Mouse (Mus musculus): ENCODE data around the gene Hps4. TPM values are rescaled to one million over a fixed set of nuclear protein-coding genes. Genes with fewer than 3 reads are reported as not detected.
A peak's percentile ranks its signal among the peaks of the same experiment; 100 is the strongest.
"Not testable (repeated sequence)": the region's sequence is repeated elsewhere in the genome, so short reads cannot be mapped to it uniquely, and the experiment has no call there.

The Hps4 gene
- total RNA-seq (2021) = 10 to 100 TPM; 11.5 to 12.8 TPM

DNA sequence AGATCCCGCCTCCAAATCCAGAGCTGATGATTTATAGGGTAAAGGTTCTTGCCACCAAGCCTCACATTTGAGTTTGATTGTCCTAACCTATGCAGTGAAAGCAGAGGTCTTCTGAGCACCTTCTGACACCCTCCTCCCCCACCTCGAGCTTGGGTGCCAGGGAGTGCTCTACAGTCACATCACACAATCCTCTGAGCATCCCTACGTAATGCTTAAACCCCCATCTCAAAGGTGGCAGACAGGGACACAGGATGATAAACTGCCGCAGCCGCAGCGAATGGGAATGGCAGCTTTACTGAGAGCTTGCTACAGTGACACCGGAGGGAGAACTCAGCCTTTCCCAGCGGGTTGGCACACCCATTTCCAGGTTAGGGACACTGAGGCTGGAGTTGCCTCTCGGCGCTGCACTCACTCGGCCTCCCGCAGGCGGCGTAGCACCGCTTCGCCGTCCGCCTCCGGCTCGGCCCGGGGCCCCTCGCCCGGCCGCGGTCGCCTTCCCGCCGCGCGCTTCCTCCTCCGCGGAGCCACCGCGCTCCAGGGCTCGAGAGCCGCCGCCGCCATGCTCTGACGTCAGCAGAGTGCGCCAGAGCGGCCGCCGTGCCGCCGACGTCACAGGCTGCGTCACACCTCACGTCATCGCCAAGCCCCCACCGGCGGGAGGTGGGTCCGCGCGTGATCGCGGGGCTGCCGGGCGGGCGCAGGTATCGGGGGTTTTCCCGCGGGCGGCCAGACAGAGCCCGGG, at the start of gene Hps4, which contains the start of gene Srrd:
TSS of gene Hps4 (plus strand) at position 621 of the 742 bp plus-strand sequence.
TSS of gene Srrd (minus strand) at position 578 of the 742 bp plus-strand sequence.
- intact Hi-C loops (cut with DNase I) = loop anchor here (1.0 to 5.0 kb wide), 2 partner anchors 16 to 85 kb away; partner anchors contain the start of gene Tfip11
- DNase-seq = peak; percentile 89

GRCm38 (mm10) chr5:112293800-112294199, 49.1 kb upstream of the Hps4 start:
- intact Hi-C loops (cut with DNase I) = loop anchor here (2.0 kb wide), 1 partner anchor 53 kb away; no protein-coding TSS in a partner anchor
- no peak for DNase-seq

DNA sequence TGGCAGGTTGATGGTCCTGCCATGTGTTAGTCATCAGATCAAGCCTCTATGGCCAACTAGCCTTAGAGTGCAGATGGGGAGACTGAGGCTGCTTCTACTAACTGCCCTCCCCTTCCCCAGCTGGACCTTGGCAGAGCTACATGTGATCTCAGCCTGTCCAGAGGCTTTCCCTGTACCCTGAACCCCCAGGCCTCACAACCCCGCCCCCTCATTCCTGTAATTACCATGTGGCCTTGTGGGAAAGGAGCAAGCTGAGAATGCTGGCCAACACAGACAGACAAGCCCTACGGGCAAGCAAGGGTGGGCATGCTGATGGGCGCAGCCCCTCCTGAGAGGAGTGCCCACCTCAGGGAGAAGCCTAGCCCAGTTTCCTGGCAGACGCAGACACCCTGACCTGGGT, 48.2 kb upstream of the Hps4 start:
- no peak for DNase-seq
- intact Hi-C loops (cut with DNase I) = loop anchor here (2.0 kb wide), 1 partner anchor 54 kb away; no protein-coding TSS in a partner anchor

DNA sequence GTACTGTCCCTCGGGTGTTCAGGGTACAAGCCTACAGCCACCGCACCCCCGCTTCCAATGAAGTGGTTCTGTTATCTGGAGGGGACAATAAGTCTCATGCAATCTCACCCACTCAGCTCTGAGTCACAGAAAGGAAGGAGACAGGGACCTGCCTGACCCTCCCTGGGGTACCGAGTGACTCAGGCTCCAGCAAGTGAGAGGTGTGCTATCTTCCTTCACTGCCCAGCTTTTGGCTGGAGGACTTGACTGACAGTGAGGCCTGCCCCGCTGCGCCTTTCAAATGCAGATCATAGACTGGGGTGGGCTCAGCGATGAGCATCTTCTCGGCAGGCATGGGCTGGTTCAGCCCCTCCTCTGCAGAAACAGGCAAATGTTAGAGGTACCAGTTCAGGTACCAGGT, 47.7 kb upstream of the Hps4 start:
- intact Hi-C loops (cut with DNase I) = loop anchor here (2.0 kb wide), 1 partner anchor 54 kb away; no protein-coding TSS in a partner anchor
- no peak for DNase-seq

DNA sequence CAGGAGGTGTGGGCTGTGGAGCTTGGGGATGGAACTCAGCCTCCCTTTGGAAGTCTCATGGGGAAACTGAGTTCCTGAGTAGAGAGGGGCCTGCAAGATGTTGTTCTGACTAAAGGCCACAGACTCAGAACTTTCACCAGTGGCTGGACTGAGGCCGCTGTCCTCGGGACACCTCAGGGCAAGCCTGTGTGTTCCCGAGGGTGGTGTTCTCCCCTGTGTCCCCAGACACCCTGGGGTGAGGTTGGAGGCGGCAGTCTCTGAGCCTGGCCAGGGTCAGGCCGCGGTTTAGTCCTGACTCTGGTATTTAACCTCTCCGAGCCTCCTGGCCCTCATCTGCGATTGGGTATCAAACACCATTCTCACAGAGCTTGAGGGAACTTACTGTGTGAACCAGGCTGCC, 47.3 kb upstream of the Hps4 start:
- no peak for DNase-seq

DNA sequence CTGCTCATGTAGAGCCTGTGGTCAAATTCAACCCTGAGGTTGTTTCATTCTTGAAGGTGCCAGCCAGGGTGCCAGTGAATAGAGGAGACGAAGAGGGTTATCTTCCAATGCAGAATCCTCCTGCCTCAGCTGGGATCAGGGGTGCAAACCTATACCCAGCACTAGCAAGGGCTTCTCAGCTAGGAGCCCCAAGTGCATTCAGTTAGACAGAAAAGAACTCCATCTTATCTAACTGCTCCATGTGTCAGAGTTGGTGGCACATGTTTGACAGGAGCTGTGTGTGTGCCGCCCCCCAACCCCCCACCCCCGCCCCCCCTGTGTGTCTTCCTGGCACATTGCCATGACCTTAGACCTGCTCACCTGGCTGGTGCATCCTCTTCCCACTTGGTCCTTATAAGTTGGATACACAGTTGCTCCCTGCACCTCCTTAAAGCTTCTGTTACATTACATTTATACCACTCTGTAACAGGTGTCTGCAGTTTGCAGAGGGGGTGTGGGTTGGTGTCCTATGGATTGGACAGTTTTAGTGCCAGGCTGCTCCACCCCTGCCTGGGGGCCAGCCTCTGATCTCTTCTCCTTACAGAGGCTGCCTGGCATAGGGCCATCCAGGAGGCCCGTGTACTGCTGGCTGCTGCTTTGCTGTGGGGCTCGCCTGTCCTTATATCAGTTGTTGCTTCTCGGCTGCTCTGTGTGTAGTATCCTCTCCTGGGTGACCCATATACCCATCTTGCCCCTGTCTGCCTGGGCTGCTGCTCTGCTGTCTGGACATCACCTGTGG, 46.3 kb upstream of the Hps4 start:
- DNase-seq = peak in 1 of 2 experiments; percentile 42

More for the DNA sequence above, 47.3 kb upstream of the Hps4 start:
- intact Hi-C loops (cut with DNase I) = loop anchor here (2.0 kb wide), 1 partner anchor 55 kb away; no protein-coding TSS in a partner anchor

DNA sequence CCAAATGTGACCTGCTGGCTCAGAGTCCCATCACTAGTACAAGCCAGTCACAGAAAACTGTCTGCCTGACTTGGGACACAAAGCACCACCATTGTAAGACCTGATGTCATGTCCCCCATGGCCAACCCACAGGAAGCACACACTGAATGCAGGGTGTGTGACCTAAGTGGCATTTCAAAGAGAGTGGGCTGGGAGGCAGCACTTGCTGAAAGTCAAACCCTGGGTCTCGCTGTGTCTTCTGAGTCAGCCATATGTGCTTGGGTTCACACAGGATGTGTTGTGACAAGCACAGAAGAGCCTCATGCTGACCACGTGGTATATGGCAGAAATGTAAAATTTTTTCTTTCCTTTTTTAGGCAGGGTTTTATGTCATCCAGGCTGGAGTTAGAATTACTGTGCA, 45.6 kb upstream of the Hps4 start:
- no peak for DNase-seq
- intact Hi-C loops (cut with DNase I) = no loop called here

More for the DNA sequence above, 46.3 kb upstream of the Hps4 start:
- intact Hi-C loops (cut with DNase I) = no loop called here

DNA sequence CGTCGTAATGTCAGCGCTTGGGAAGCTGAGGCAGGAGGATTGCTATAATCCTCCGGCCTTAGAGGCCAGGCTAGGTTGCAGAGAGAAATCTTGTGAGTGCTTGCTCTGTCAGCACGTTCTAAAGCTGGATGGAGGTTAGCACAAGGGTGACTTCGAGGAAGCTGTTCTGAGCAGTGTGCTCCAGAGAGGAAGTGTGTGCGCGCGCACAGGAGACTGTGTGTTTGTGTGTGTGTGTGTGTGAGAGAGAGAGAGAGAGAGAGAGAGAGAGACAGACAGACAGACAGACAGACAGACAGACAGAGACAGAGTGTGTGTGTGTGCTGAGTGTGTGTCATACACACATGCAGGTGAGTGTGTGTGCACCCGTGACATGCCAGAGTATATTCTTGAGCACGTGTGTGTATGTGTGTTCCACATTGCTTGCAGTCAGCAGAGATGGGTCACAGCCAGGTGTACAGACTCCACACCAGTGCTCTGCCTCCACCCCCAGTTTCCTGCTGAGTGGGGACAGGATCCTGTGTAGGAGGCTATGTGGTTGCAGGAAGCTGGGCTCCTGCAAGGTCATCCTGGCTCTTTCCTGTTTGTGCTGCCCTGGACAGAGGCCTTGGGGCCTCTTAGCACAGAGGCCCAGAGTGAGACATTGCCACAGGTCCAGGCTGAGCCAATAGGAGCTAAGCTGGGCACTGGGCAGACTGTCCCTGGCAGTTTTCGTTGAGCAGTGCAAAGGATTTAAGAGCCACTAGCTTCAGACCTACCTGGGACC, 44.5 kb upstream of the Hps4 start:
- intact Hi-C loops (cut with DNase I) = loop anchor here (2.0 kb wide), 1 partner anchor 22 kb away; the partner anchor contains the start of gene Tpst2
- DNase-seq = peak; percentile 57 to 62

GRCm38 (mm10) chr5:112299399-112299798, 43.5 kb upstream of the Hps4 start:
- DNase-seq = no peak
- intact Hi-C loops (cut with DNase I) = loop anchor here (2.0 kb wide), 1 partner anchor 23 kb away; the partner anchor contains the start of gene Tpst2

GRCm38 (mm10) chr5:112300112-112300511, 42.8 kb upstream of the Hps4 start:
- DNase-seq = no peak
- intact Hi-C loops (cut with DNase I) = loop anchor here (2.0 kb wide), 1 partner anchor 17 kb away; no protein-coding TSS in a partner anchor

GRCm38 (mm10) chr5:112300721-112301308, 42.1 kb upstream of the Hps4 start:
- intact Hi-C loops (cut with DNase I) = loop anchor here (2.0 kb wide), 1 partner anchor 16 kb away; no protein-coding TSS in a partner anchor
- DNase-seq = no peak

DNA sequence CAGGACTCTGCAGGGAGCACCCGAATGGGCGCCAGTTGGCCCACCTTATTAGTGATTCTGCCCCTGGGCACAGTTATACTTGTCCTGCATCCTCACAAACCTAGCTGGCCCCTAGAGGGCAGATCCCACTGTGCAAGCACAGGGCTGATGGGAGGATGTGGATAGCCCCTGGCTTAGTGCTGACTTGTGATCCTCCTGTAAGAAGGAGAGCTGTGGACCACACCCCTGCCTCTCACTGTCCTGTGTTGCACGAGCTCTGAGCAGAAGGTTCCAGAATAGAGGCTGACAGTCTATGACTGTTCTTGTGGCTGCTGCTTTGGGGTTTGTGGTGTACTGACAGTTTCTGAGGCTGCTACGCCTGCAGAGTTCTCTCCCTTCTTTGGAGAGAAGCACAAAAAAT, 41.2 kb upstream of the Hps4 start:
- intact Hi-C loops (cut with DNase I) = loop anchor here (2.0 kb wide), 1 partner anchor 15 kb away; no protein-coding TSS in a partner anchor
- no peak for DNase-seq

DNA sequence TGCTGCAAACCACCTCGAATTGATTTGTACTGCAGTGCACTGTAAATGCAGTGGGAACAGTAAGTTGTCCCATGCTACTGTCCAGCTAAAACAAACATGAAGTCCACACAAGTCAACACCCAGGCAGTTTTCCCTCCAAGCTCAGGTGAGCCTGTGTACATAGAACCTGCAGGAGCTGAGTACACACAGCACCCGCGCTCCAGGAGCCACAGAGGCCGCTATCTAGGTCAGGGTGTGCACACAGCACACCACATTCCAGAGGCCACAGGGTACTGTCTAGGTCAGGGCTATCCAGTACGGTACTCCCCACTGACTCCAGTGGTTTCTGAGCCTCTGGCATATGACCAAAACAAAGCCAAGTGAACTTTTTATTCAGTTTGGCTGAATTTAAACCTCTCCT, 40.6 kb upstream of the Hps4 start:
- intact Hi-C loops (cut with DNase I) = no loop called here

GRCm38 (mm10) chr5:112305842-112306241, 37.0 kb upstream of the Hps4 start:
- no peak for DNase-seq
- intact Hi-C loops (cut with DNase I) = no loop called here

More for the DNA sequence above, 40.6 kb upstream of the Hps4 start:
- DNase-seq = no peak

DNA sequence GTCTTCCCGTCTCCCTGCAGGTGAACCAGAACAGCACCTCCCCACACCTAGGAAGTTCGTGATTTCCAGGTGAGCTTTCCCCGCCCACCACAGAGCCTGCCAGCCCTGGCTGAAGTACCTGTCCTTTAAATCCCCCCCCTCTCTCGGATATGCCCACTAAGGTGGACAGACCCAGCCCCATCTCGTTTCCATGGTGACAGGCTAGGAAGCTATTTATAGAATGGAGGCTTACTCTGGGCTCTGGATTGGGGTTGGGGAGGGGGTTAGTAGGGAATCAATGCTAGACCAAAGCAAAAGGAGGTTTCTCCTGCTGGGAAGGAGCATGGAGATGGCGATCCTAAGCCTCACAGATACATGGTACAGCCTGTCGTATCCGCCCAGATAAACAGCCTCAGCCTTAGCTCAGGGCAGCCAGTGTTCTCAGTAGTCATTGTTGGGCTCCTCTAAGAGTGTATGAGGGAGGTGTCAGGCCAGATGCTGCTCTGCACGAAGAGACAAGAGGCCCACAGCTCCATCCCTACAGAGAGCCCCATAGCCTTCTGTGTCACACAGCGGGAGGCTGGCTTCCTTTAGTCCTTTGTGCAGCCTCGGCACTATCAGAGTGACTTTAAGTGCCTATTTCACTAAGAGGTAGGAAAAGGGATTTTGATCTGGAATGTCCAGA, 29.5 kb upstream of the Hps4 start:
- no peak for DNase-seq
- intact Hi-C loops (cut with DNase I) = no loop called here

DNA sequence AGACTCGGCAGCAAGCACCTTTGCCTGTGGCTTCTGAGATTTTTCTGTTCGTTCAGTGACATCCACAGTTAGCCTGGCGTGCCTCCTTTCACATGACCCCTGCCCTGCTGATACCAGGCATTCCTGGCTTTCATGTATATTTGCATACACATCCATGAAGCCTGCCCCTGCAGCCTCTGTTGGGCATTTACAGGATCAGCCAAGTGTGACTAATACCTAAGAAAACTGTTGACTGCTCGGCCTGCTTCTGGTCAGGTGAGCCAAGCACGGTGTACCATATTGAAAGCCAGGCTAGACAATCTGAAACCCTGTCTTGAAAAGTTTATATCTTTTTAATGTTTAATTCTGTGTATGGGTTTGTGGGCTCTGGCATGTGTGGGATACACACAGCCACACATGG, 26.4 kb upstream of the Hps4 start:
- intact Hi-C loops (cut with DNase I) = loop anchor here (2.0 kb wide), 1 partner anchor 16 kb away; no protein-coding TSS in a partner anchor

DNA sequence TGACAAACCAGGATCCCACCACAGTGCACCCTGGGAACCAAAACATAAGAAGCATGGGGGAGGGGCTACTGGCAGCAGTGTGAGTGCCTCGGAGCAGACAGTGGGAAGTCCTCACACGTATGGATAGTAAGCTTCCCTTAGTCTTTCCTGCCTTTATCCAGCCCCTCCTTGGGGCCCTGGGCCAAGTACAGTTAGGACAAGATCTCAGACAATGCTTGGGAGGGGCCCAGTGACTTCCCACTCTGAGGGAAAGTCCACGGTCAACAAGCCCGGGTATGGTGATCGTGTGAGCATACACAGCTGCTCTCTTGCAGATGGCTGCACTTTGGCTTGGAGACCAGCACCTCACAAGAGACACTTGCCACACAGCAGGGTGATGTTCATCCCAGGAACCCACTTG, 25.6 kb upstream of the Hps4 start:
- intact Hi-C loops (cut with DNase I) = loop anchor here (2.0 kb wide), 1 partner anchor 17 kb away; no protein-coding TSS in a partner anchor
- peak; percentile 57 to 61 for DNase-seq

More for the DNA sequence above, 26.4 kb upstream of the Hps4 start:
- DNase-seq = no peak

- DNase-seq; intact Hi-C loops (cut with DNase I): not testable (repeated sequence)
These were observed 23.5 kb upstream of the Hps4 start for GRCm38 (mm10) chr5:112319343-112319742.

DNA sequence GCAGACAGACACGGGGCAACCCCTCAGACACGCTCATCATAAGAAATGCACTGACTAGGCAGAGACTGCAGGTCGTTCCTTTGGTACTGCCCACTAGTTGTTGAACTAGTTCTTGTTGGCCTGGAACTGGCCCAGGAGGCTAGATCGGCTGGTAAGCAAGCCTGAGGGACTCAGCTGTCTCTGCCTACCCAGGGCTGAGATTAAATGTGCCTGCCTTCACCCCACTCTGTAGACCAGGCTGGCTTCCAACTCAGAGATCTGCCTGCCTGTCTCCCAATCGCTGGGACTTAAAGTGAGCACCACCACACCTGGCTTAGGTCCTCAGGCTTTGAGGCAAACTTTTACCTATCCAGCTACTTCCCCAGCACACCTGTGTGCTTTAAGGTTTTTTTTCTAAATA, 22.5 kb upstream of the Hps4 start:
- no peak for DNase-seq
- intact Hi-C loops (cut with DNase I) = no loop called here
